Mouse (Mus musculus) brain, embryonic 14.5 days (tissue): Measurements from ENCODE around the gene AK157302.

Experiments used
- CTCF ChIP-seq: fragments of 200-500 bp; IDR thresholded peaks from 2 replicates; pipeline ENCODE4 v1.5.1; 2012; ENCODE audit warnings: inconsistent platforms, mild to moderate bottlenecking, moderate library complexity, borderline replicate concordance; ENCODE audit not compliant: insufficient read depth, insufficient read length; ENCODE audit errors: extremely low read depth
- POLR2A ChIP-seq: fragments of 200-500 bp; IDR thresholded peaks from 2 replicates; pipeline ENCODE4 v1.6.1; 2012; ENCODE audit warnings: mild to moderate bottlenecking, inconsistent platforms, borderline replicate concordance; ENCODE audit not compliant: poor library complexity, insufficient read depth, insufficient read length, severe bottlenecking; ENCODE audit errors: extremely low read depth

DNA sequence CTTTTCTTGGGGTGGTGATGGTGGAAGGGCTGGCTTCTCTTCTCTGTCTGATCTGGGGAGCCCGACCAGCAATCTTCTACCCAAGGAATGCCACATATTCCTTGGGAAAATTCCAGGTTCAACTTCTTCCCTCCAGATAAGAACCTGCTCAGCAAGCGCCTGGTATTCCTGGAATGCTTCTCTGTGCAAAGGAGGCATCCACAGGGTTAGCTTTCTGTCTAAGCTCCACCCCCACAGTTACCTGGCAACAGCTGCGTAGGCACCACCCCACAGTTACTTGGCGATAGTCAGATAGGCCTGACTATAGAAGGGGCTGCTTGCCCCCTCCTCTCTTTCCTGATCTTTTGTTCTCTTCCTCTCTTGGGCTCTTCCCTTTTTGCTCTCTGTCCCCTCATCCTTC is 38.7 kb upstream of the AK157302 start:
- TF ChIP-seq CTCF (no peak), POLR2A (no peak)
